Comparison of ENCODE assay signal across 21 mouse cellular contexts in the genomic region with DNA sequence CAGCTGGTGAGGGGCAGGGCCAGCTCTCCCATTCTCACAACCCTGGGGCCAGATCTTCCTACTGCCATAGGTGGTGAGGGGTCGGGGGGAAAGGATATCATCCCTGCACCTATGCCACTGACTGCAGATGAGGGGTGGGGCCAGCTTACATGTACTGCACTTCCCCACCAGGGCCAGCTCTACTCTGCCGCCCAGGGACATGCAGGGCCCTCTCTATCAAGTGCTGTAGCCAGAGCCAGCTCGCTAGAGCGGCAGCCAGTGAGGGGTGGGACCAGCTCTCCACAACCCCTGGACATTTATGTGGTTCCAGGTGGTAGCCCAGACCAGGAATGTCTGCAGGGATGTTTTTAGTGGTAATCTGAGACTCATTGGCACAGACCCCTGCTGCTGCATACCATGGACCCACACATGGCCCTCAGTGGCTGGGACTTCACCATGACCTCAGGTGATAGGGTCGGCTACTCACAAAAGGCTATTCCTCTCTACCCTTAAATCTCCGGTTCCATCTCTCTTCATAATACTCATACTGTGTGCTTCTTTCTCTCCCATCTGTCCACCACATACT. TPM values are rescaled to one million over a fixed set of nuclear protein-coding genes. Genes with fewer than 3 reads are reported as not detected.
DNase-seq lines count a peak whose midpoint lies in the region; ATAC-seq and TF ChIP-seq lines count a peak whose summit lies in the region.
"Had no signal": no experiment of that assay in that cellular context is flagged by ENCODE, and none has a peak within 500 bp of the region (broad histone marks: within the 10 kb centered on the region; RNA-seq: fewer than 3 reads in every experiment).

No protein-coding gene starts in this region.

- no peaks in the 10 kb centered on the region for H3K36me3 ChIP-seq in hindbrain, embryonic 14.5 days (replicated peaks; ENCODE audit: control insufficient read depth, insufficient read depth)
- no peaks in the 10 kb centered on the region for H3K36me3 ChIP-seq in hindbrain, embryonic 10.5 days
- no peaks in the 10 kb centered on the region for H3K36me3 ChIP-seq in limb, embryonic 11.5 days (ENCODE audit: control insufficient read depth, insufficient read depth, low read length)
- no peaks in the 10 kb centered on the region for H3K36me3 ChIP-seq in limb, embryonic 10.5 days
- H3K36me3 ChIP-seq in embryonic facial prominence, embryonic 13.5 days = no peaks in the 10 kb centered on the region
- H3K36me3 ChIP-seq in hindbrain, postnatal 0 days (ENCODE audit: insufficient read depth, low read length) = no peaks in the 10 kb centered on the region
- H3K36me3 ChIP-seq: forebrain, embryonic 12.5 days; heart, embryonic 10.5 days; midbrain, embryonic 10.5 days had no signal

- H3K9ac ChIP-seq in hindbrain, embryonic 14.5 days = no peak overlapping the region
- H3K9ac ChIP-seq in limb, embryonic 11.5 days (ENCODE audit: low read length) = no peak overlapping the region
- no peak overlapping the region for H3K9ac ChIP-seq in embryonic facial prominence, embryonic 13.5 days
- no peak overlapping the region for H3K9ac ChIP-seq in hindbrain, postnatal 0 days (replicated peaks; ENCODE audit: low read length)
- H3K9ac ChIP-seq: forebrain, embryonic 12.5 days had no signal

- no peaks in the 10 kb centered on the region for H3K9me3 ChIP-seq in hindbrain, embryonic 14.5 days (ENCODE audit: control insufficient read depth, low read length)
- no peaks in the 10 kb centered on the region for H3K9me3 ChIP-seq in hindbrain, embryonic 10.5 days
- no peaks in the 10 kb centered on the region for H3K9me3 ChIP-seq in limb, embryonic 11.5 days (ENCODE audit: control insufficient read depth, low read length)
- no peaks in the 10 kb centered on the region for H3K9me3 ChIP-seq in limb, embryonic 10.5 days (replicated peaks)
- no peaks in the 10 kb centered on the region for H3K9me3 ChIP-seq in embryonic facial prominence, embryonic 13.5 days
- no peaks in the 10 kb centered on the region for H3K9me3 ChIP-seq in hindbrain, postnatal 0 days (ENCODE audit: low read length)
- H3K9me3 ChIP-seq: forebrain, embryonic 12.5 days; heart, embryonic 10.5 days; midbrain, embryonic 10.5 days had no signal

- WGBS in hindbrain, embryonic 14.5 days = 85% methylated on average over 6 of the region's 6 CpGs
- 78% methylated on average over 6 of the region's 6 CpGs for WGBS in hindbrain, embryonic 10.5 days
- WGBS in limb, embryonic 11.5 days = 61% methylated on average over 6 of the region's 6 CpGs
- WGBS in limb, embryonic 10.5 days = 86% methylated on average over 6 of the region's 6 CpGs
- 82% methylated on average over 6 of the region's 6 CpGs for WGBS in embryonic facial prominence, embryonic 13.5 days
- WGBS in hindbrain, postnatal 0 days = 89% methylated on average over 6 of the region's 6 CpGs

- H3K4me1 ChIP-seq in hindbrain, embryonic 14.5 days (replicated peaks; ENCODE audit: control insufficient read depth, insufficient read depth, low read length) = no peaks in the 10 kb centered on the region
- H3K4me1 ChIP-seq in hindbrain, embryonic 10.5 days (replicated peaks) = no peaks in the 10 kb centered on the region
- no peaks in the 10 kb centered on the region for H3K4me1 ChIP-seq in limb, embryonic 11.5 days (ENCODE audit: control insufficient read depth, insufficient read depth, low read length)
- H3K4me1 ChIP-seq in limb, embryonic 10.5 days = peaks cover 9% of the 10 kb centered on the region
- H3K4me1 ChIP-seq in embryonic facial prominence, embryonic 13.5 days = no peaks in the 10 kb centered on the region
- no peaks in the 10 kb centered on the region for H3K4me1 ChIP-seq in hindbrain, postnatal 0 days (ENCODE audit: insufficient read depth, low read length)
- H3K4me1 ChIP-seq: forebrain, embryonic 12.5 days; heart, embryonic 10.5 days; midbrain, embryonic 10.5 days had no signal

- ATAC-seq in hindbrain, embryonic 14.5 days (ENCODE audit: low FRiP score) = peak; percentile 48; the same call in 1 of the 2 replicates
- ATAC-seq in limb, embryonic 11.5 days (ENCODE audit: insufficient number of reproducible peaks, low FRiP score, low TSS enrichment, low read depth) = peak; percentile 74
- 0 out of 2 replicates have a peak, but pooled peaks have one; percentile 20 for ATAC-seq in embryonic facial prominence, embryonic 13.5 days (ENCODE audit: insufficient number of reproducible peaks, insufficient read depth, low FRiP score, low TSS enrichment, low read depth)
- 0 out of 2 replicates have a peak, but pooled peaks have one; percentile 27 for ATAC-seq in hindbrain, postnatal 0 days

- H3K4me3 ChIP-seq in hindbrain, embryonic 14.5 days (replicated peaks; ENCODE audit: low read length) = no peak overlapping the region
- H3K4me3 ChIP-seq in hindbrain, embryonic 10.5 days = no peak overlapping the region
- no peak overlapping the region for H3K4me3 ChIP-seq in limb, embryonic 11.5 days (ENCODE audit: low read depth, low read length)
- no peak overlapping the region for H3K4me3 ChIP-seq in limb, embryonic 10.5 days
- no peak overlapping the region for H3K4me3 ChIP-seq in embryonic facial prominence, embryonic 13.5 days
- no peak overlapping the region for H3K4me3 ChIP-seq in hindbrain, postnatal 0 days (ENCODE audit: low read length)
- H3K4me3 ChIP-seq: forebrain, embryonic 12.5 days; heart, embryonic 10.5 days; layer of hippocampus, adult 2 months; midbrain, embryonic 10.5 days had no signal

- no peak overlapping the region for H3K27ac ChIP-seq in hindbrain, embryonic 14.5 days
- no peak overlapping the region for H3K27ac ChIP-seq in hindbrain, embryonic 10.5 days
- no peak overlapping the region for H3K27ac ChIP-seq in limb, embryonic 11.5 days (replicated peaks; ENCODE audit: low read depth, low read length)
- no peak overlapping the region for H3K27ac ChIP-seq in limb, embryonic 10.5 days
- H3K27ac ChIP-seq in embryonic facial prominence, embryonic 13.5 days = no peak overlapping the region
- no peak overlapping the region for H3K27ac ChIP-seq in hindbrain, postnatal 0 days
- H3K27ac ChIP-seq: forebrain, embryonic 12.5 days; heart, embryonic 10.5 days; layer of hippocampus, adult 2 months; macrophage; midbrain, embryonic 10.5 days had no signal

- TF ChIP-seq CTCF in hindbrain, postnatal 0 days (IDR thresholded peaks at IDR 0.05; ENCODE audit: low read depth) = no peak

- no peak overlapping the region for H3K4me2 ChIP-seq in hindbrain, embryonic 14.5 days (replicated peaks)
- H3K4me2 ChIP-seq in limb, embryonic 11.5 days (ENCODE audit: low read depth, severe bottlenecking) = no peak overlapping the region
- no peak overlapping the region for H3K4me2 ChIP-seq in embryonic facial prominence, embryonic 13.5 days
- no peak overlapping the region for H3K4me2 ChIP-seq in hindbrain, postnatal 0 days (ENCODE audit: low read depth, low read length)
- H3K4me2 ChIP-seq: forebrain, embryonic 12.5 days had no signal

- no peaks in the 10 kb centered on the region for H3K27me3 ChIP-seq in hindbrain, embryonic 14.5 days (ENCODE audit: control insufficient read depth, insufficient read depth, low read length)
- H3K27me3 ChIP-seq in hindbrain, embryonic 10.5 days (ENCODE audit: insufficient read depth, poor library complexity, severe bottlenecking) = peaks cover 4% of the 10 kb centered on the region; the same call in 1 of the 2 replicates
- H3K27me3 ChIP-seq in limb, embryonic 11.5 days (ENCODE audit: control insufficient read depth, insufficient read depth, low read length) = no peaks in the 10 kb centered on the region
- peaks cover 4% of the 10 kb centered on the region; the same call in 1 of the 2 replicates for H3K27me3 ChIP-seq in limb, embryonic 10.5 days (ENCODE audit: low read depth, poor library complexity, severe bottlenecking)
- H3K27me3 ChIP-seq in embryonic facial prominence, embryonic 13.5 days = no peaks in the 10 kb centered on the region
- no peaks in the 10 kb centered on the region for H3K27me3 ChIP-seq in hindbrain, postnatal 0 days (ENCODE audit: insufficient read depth, low read length)

- DNase-seq in hindbrain, embryonic 14.5 days (ENCODE audit: low spot score) = no peak
- DNase-seq in hindbrain, embryonic 10.5 days (ENCODE audit: low spot score) = no peak
- DNase-seq in limb, embryonic 11.5 days (ENCODE audit: low spot score) = no peak
- no peak for DNase-seq in limb, embryonic 10.5 days (ENCODE audit: low spot score)
- no peak for DNase-seq in hindbrain, postnatal 0 days (ENCODE audit: low spot score)
- DNase-seq in urinary bladder, postnatal 10 days (ENCODE audit: low spot score) = no peak
- DNase-seq: cerebellum, adult 18-20 months; cerebellum, postnatal 25 days; gastrocnemius, postnatal 36 days; kidney, adult 8-10 months; layer of hippocampus, postnatal 36 days; lung, adult 18-20 months; right cerebral cortex, postnatal 4 days; thymus, postnatal 14 days had no signal

RNA-seq across cellular contexts. Expression of a gene that starts 6.6 kb away (rescaled TPM):
- 38.1 and 41.3 TPM in 2 replicates for polyA plus RNA-seq in hindbrain, embryonic 14.5 days (2014; fragmentation: Nextera tagmentation; extraction: Ambion mirVana)
- polyA plus RNA-seq in hindbrain, embryonic 10.5 days (2016; fragmentation: Nextera tagmentation; extraction: Ambion mirVana) = 10.3 and 13.2 TPM in 2 replicates
- polyA plus RNA-seq in limb, embryonic 11.5 days (2014; fragmentation: Nextera tagmentation; extraction: Ambion mirVana) = 19.7 and 21.6 TPM in 2 replicates
- 13.6 and 14.9 TPM in 2 replicates for polyA plus RNA-seq in limb, embryonic 10.5 days (2016; fragmentation: Nextera tagmentation; extraction: Ambion mirVana)
- polyA plus RNA-seq in embryonic facial prominence, embryonic 13.5 days (2015; fragmentation: Nextera tagmentation; extraction: Ambion mirVana) = 32.8 and 37.3 TPM in 2 replicates
- 33.9 and 39.7 TPM in 2 replicates for total RNA-seq in hindbrain, postnatal 0 days (2014; rRNA removed)
- 37.3 and 42.1 TPM in 2 replicates for polyA plus RNA-seq in hindbrain, postnatal 0 days (2015; fragmentation: Nextera tagmentation; extraction: Ambion mirVana)
- polyA plus RNA-seq: macrophage had no signal

RNA-seq across cellular contexts. Expression of a gene that starts 7.8 kb away (rescaled TPM):
- 248 and 272 TPM in 2 replicates for polyA plus RNA-seq in hindbrain, embryonic 14.5 days (2014; fragmentation: Nextera tagmentation; extraction: Ambion mirVana)
- polyA plus RNA-seq in hindbrain, embryonic 10.5 days (2016; fragmentation: Nextera tagmentation; extraction: Ambion mirVana) = 36.5 and 48.4 TPM in 2 replicates
- polyA plus RNA-seq in limb, embryonic 11.5 days (2014; fragmentation: Nextera tagmentation; extraction: Ambion mirVana) = 20.9 and 28.1 TPM in 2 replicates
- polyA plus RNA-seq in limb, embryonic 10.5 days (2016; fragmentation: Nextera tagmentation; extraction: Ambion mirVana) = 21.1 and 21.6 TPM in 2 replicates
- polyA plus RNA-seq in embryonic facial prominence, embryonic 13.5 days (2015; fragmentation: Nextera tagmentation; extraction: Ambion mirVana) = 19.8 and 23.0 TPM in 2 replicates
- total RNA-seq in hindbrain, postnatal 0 days (2014; rRNA removed) = 125 and 126 TPM in 2 replicates
- 361 and 363 TPM in 2 replicates for polyA plus RNA-seq in hindbrain, postnatal 0 days (2015; fragmentation: Nextera tagmentation; extraction: Ambion mirVana)
- polyA plus RNA-seq: liver, adult 2 months; macrophage had no signal

RNA-seq across cellular contexts. Expression of a gene that starts 59.5 kb away (rescaled TPM):
- polyA plus RNA-seq in hindbrain, embryonic 14.5 days (2014; fragmentation: Nextera tagmentation; extraction: Ambion mirVana) = 66.2 and 75.2 TPM in 2 replicates
- polyA plus RNA-seq in hindbrain, embryonic 10.5 days (2016; fragmentation: Nextera tagmentation; extraction: Ambion mirVana) = 83.8 and 101 TPM in 2 replicates
- polyA plus RNA-seq in limb, embryonic 11.5 days (2014; fragmentation: Nextera tagmentation; extraction: Ambion mirVana) = 103 and 113 TPM in 2 replicates
- 102 and 106 TPM in 2 replicates for polyA plus RNA-seq in limb, embryonic 10.5 days (2016; fragmentation: Nextera tagmentation; extraction: Ambion mirVana)
- 110 and 137 TPM in 2 replicates for polyA plus RNA-seq in embryonic facial prominence, embryonic 13.5 days (2015; fragmentation: Nextera tagmentation; extraction: Ambion mirVana)
- 33.5 and 36.6 TPM in 2 replicates for total RNA-seq in hindbrain, postnatal 0 days (2014; rRNA removed)
- 70.7 and 76.5 TPM in 2 replicates for polyA plus RNA-seq in hindbrain, postnatal 0 days (2015; fragmentation: Nextera tagmentation; extraction: Ambion mirVana)

Comparison
In these comparisons a context has a peak if more than half of its experiments do, and no peak if none do; other contexts are left out.
1. ATAC-seq: peak in every context shown above with its lines; median percentile 74 in limb, embryonic 11.5 days; 48 in hindbrain, embryonic 14.5 days; 27 in hindbrain, postnatal 0 days; 20 in embryonic facial prominence, embryonic 13.5 days.